Comparison of ENCODE assay signal across 26 mouse cellular contexts in the genomic region with DNA sequence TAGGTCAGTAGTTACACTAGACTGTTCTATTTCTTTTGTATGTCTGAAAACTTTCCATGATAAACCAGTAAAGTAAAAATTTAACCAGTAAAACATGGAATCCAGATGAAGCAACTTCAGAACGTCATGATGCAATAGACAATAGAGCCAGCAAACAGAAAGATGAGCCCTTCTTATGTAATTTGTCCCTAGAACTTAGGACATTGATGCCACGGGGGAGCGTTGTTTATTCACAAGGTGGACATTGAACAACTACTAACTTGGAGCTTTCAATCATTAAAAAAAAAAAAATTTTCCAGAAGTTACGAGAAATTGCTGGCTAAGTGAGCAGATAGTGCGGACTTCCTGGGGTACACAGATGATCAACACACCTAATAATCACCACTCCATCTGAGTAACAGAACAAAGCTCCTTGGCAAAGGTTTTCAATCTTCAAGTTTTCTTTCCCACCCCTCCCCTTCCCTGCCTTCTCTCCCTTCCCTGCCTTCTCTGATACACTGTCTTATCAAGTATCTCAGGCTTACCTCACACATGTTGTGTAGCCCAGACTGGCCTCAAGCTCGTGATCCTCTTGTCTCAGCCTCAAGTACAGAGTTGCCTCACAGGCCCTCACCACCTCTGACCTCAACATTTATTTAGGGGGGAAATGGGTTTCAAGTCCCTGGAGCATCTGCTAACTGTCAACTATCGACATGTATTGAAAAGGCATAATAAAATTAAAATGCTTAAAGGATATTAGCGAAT. TPM values are rescaled to one million over a fixed set of nuclear protein-coding genes. Genes with fewer than 3 reads are reported as not detected.
DNase-seq lines count a peak whose midpoint lies in the region; ATAC-seq and TF ChIP-seq lines count a peak whose summit lies in the region.
"Had no signal": no experiment of that assay in that cellular context is flagged by ENCODE, and none has a peak within 500 bp of the region (broad histone marks: within the 10 kb centered on the region; RNA-seq: fewer than 3 reads in every experiment).

No protein-coding gene starts in this region.

- H3K27me3 ChIP-seq in intestine, embryonic 15.5 days (replicated peaks) = no peaks in the 10 kb centered on the region
- H3K27me3 ChIP-seq in intestine, postnatal 0 days (replicated peaks; ENCODE audit: control insufficient read depth, insufficient read depth, low read length) = no peaks in the 10 kb centered on the region
- H3K27me3 ChIP-seq in liver, embryonic 12.5 days (replicated peaks) = no peaks in the 10 kb centered on the region
- no peaks in the 10 kb centered on the region for H3K27me3 ChIP-seq in liver, embryonic 14.5 days (ENCODE audit: control insufficient read depth, insufficient read depth, low read length)
- H3K27me3 ChIP-seq in midbrain, embryonic 14.5 days (ENCODE audit: control insufficient read depth, insufficient read depth, low read length) = no peaks in the 10 kb centered on the region
- H3K27me3 ChIP-seq: CH12.LX; hindbrain, embryonic 12.5 days had no signal

- TF ChIP-seq CTCF in intestine, postnatal 0 days (IDR thresholded peaks at IDR 0.05; ENCODE audit: low read depth) = no peak
- no peak for TF ChIP-seq CTCF in liver, embryonic 14.5 days (IDR thresholded peaks at IDR 0.05; ENCODE audit: low read depth)

- DNase-seq in liver = no peak
- DNase-seq in liver, embryonic 14.5 days (ENCODE audit: low read depth in 3 of 3, low spot score in 3 of 3) = peak in 2 of 3 experiments; percentile 17 to 20
- peak; percentile 14 for DNase-seq in yolk sac, embryonic 10.5 days (ENCODE audit: low spot score)
- DNase-seq in midbrain, embryonic 14.5 days = no peak
- DNase-seq: cerebellum, adult 8-10 months; gastrocnemius, postnatal 25 days; heart, postnatal 14 days; lung, embryonic 14.5 days; lung, postnatal 36 days; retina, postnatal 1 day; right cerebral cortex, postnatal 4 days had no signal

- ATAC-seq in intestine, embryonic 15.5 days = peak; percentile 43; the same call in 1 of the 2 replicates
- no peak for ATAC-seq in intestine, postnatal 0 days
- no peak for ATAC-seq in liver, embryonic 12.5 days
- ATAC-seq in liver, embryonic 14.5 days (ENCODE audit: insufficient read depth) = no peak
- no peak for ATAC-seq in midbrain, embryonic 14.5 days (ENCODE audit: low FRiP score, low TSS enrichment)
- ATAC-seq in cerebellum, adult (ENCODE audit: insufficient number of reproducible peaks, low FRiP score, low TSS enrichment) = no peak

- H3K9me3 ChIP-seq in intestine, embryonic 15.5 days = no peaks in the 10 kb centered on the region
- no peaks in the 10 kb centered on the region for H3K9me3 ChIP-seq in intestine, postnatal 0 days (ENCODE audit: control insufficient read depth)
- H3K9me3 ChIP-seq in liver, embryonic 12.5 days (replicated peaks) = no peaks in the 10 kb centered on the region
- no peaks in the 10 kb centered on the region for H3K9me3 ChIP-seq in liver, embryonic 14.5 days (ENCODE audit: control insufficient read depth, low read length)
- no peaks in the 10 kb centered on the region for H3K9me3 ChIP-seq in midbrain, embryonic 14.5 days (ENCODE audit: control insufficient read depth, low read length)
- H3K9me3 ChIP-seq: embryonic facial prominence, embryonic 10.5 days; hindbrain, embryonic 12.5 days had no signal

- no peak overlapping the region for H3K9ac ChIP-seq in intestine, embryonic 15.5 days
- H3K9ac ChIP-seq in intestine, postnatal 0 days (ENCODE audit: low read depth, low read length) = no peak overlapping the region
- H3K9ac ChIP-seq in liver, embryonic 12.5 days = no peak overlapping the region
- H3K9ac ChIP-seq in liver, embryonic 14.5 days (replicated peaks) = no peak overlapping the region
- H3K9ac ChIP-seq in midbrain, embryonic 14.5 days (replicated peaks; ENCODE audit: low read length) = no peak overlapping the region
- H3K9ac ChIP-seq: hindbrain, embryonic 12.5 days; lung, embryonic 14.5 days had no signal

- peaks cover 3% of the 10 kb centered on the region; the same call in 1 of the 2 replicates for H3K4me1 ChIP-seq in intestine, embryonic 15.5 days (replicated peaks)
- 0 out of 2 replicates have a peak, but pooled peaks cover 2% of the 10 kb centered on the region for H3K4me1 ChIP-seq in intestine, postnatal 0 days (replicated peaks; ENCODE audit: control insufficient read depth, insufficient read depth, low read length)
- H3K4me1 ChIP-seq in liver, embryonic 12.5 days = peaks cover 21% of the 10 kb centered on the region; the same call in 1 of the 2 replicates
- H3K4me1 ChIP-seq in liver, embryonic 14.5 days (replicated peaks; ENCODE audit: control insufficient read depth in 2 of 2, insufficient read depth in 2 of 2, low read length in 1 of 2) = peaks cover 0 to 18% of the 10 kb centered on the region in 2 experiments; a peak in 2 of 4 replicates
- no peaks in the 10 kb centered on the region for H3K4me1 ChIP-seq in midbrain, embryonic 14.5 days (ENCODE audit: control insufficient read depth, insufficient read depth, low read length)
- H3K4me1 ChIP-seq: hindbrain, embryonic 12.5 days had no signal

- no peak overlapping the region for H3K27ac ChIP-seq in intestine, embryonic 15.5 days
- H3K27ac ChIP-seq in intestine, postnatal 0 days (ENCODE audit: low read depth, low read length) = no peak overlapping the region
- 0 out of 2 replicates have a peak overlapping the region, but pooled peaks have one; percentile 30 for H3K27ac ChIP-seq in liver, embryonic 12.5 days
- no peak overlapping the region for H3K27ac ChIP-seq in liver, embryonic 14.5 days
- no peak overlapping the region for H3K27ac ChIP-seq in midbrain, embryonic 14.5 days (replicated peaks; ENCODE audit: low read depth, low read length)
- H3K27ac ChIP-seq: embryonic facial prominence, embryonic 10.5 days; hindbrain, embryonic 12.5 days; stomach, postnatal 0 days had no signal

- no peaks in the 10 kb centered on the region for H3K36me3 ChIP-seq in intestine, embryonic 15.5 days
- H3K36me3 ChIP-seq in intestine, postnatal 0 days (ENCODE audit: control insufficient read depth, insufficient read depth) = no peaks in the 10 kb centered on the region
- H3K36me3 ChIP-seq in liver, embryonic 12.5 days = no peaks in the 10 kb centered on the region
- H3K36me3 ChIP-seq in liver, embryonic 14.5 days (replicated peaks; ENCODE audit: control insufficient read depth, insufficient read depth, low read depth) = no peaks in the 10 kb centered on the region
- no peaks in the 10 kb centered on the region for H3K36me3 ChIP-seq in midbrain, embryonic 14.5 days (ENCODE audit: control insufficient read depth, insufficient read depth, low read length)
- H3K36me3 ChIP-seq: embryonic facial prominence, embryonic 10.5 days; hindbrain, embryonic 12.5 days had no signal

- H3K4me2 ChIP-seq in intestine, embryonic 15.5 days (replicated peaks) = no peak overlapping the region
- no peak overlapping the region for H3K4me2 ChIP-seq in intestine, postnatal 0 days (replicated peaks; ENCODE audit: low read depth)
- no peak overlapping the region for H3K4me2 ChIP-seq in liver, embryonic 12.5 days
- H3K4me2 ChIP-seq in liver, embryonic 14.5 days (ENCODE audit: low read depth) = no peak overlapping the region
- H3K4me2 ChIP-seq in midbrain, embryonic 14.5 days (ENCODE audit: low read length) = no peak overlapping the region
- H3K4me2 ChIP-seq: heart, embryonic 11.5 days; hindbrain, embryonic 12.5 days; lung, embryonic 14.5 days had no signal

- no peak overlapping the region for H3K4me3 ChIP-seq in intestine, embryonic 15.5 days (replicated peaks)
- H3K4me3 ChIP-seq in intestine, postnatal 0 days (ENCODE audit: low read depth, low read length) = no peak overlapping the region
- no peak overlapping the region for H3K4me3 ChIP-seq in liver, embryonic 12.5 days
- H3K4me3 ChIP-seq in liver, embryonic 14.5 days (ENCODE audit: insufficient read depth in 1 of 2, low read depth in 2 of 2, low read length in 2 of 2) = no peak overlapping the region
- no peak overlapping the region for H3K4me3 ChIP-seq in midbrain, embryonic 14.5 days (replicated peaks; ENCODE audit: low read depth, low read length)
- H3K4me3 ChIP-seq: embryonic facial prominence, embryonic 10.5 days; hindbrain, embryonic 12.5 days had no signal

- 84% methylated on average over 8 of the region's 8 CpGs for WGBS in intestine, embryonic 15.5 days
- WGBS in intestine, postnatal 0 days = 71% methylated on average over 8 of the region's 8 CpGs
- 60% methylated on average over 8 of the region's 8 CpGs for WGBS in liver, embryonic 12.5 days (ENCODE audit: insufficient replicate concordance)
- 54% methylated on average over 8 of the region's 8 CpGs for WGBS in liver, embryonic 14.5 days (ENCODE audit: insufficient replicate concordance)
- 93% methylated on average over 8 of the region's 8 CpGs for WGBS in midbrain, embryonic 14.5 days

- no peak for TF ChIP-seq EP300 in liver, embryonic 14.5 days (IDR thresholded peaks at IDR 0.05; ENCODE audit: low read depth)

RNA-seq across cellular contexts. Expression of a gene that starts 1.4 kb away (rescaled TPM):
- 0.35 and 0.55 TPM in 2 replicates for polyA plus RNA-seq in intestine, embryonic 15.5 days (2015; fragmentation: Nextera tagmentation; extraction: Ambion mirVana)
- polyA plus RNA-seq in intestine, postnatal 0 days (2015; fragmentation: Nextera tagmentation; extraction: Ambion mirVana) = 0.68 and 0.98 TPM in 2 replicates
- polyA plus RNA-seq in liver, embryonic 12.5 days (2016; fragmentation: Nextera tagmentation; extraction: Ambion mirVana) = not detected in 2 replicates
- polyA plus RNA-seq in liver, embryonic 14.5 days (2012; rRNA removed) = 0.11 and 0.12 TPM in 2 replicates
- polyA plus RNA-seq in liver, embryonic 14.5 days (2014; fragmentation: Nextera tagmentation; extraction: Ambion mirVana) = 0.08 and 0.25 TPM in 2 replicates
- polyA plus RNA-seq in midbrain, embryonic 14.5 days (2014; fragmentation: Nextera tagmentation; extraction: Ambion mirVana) = not detected in 2 replicates
- polyA plus RNA-seq: embryonic facial prominence, embryonic 10.5 days; forebrain, embryonic 11.5 days; frontal cortex, adult 2 months; heart, embryonic 11.5 days; hindbrain, embryonic 12.5 days; limb, embryonic 11.5 days; lung, embryonic 14.5 days; neural tube, embryonic 11.5 days; stomach, postnatal 0 days; urinary bladder, adult 2 months had no signal

RNA-seq across cellular contexts. Expression of a gene that starts 29.7 kb away (rescaled TPM):
- polyA plus RNA-seq in intestine, embryonic 15.5 days (2015; fragmentation: Nextera tagmentation; extraction: Ambion mirVana) = 0.13 and 0.35 TPM in 2 replicates
- 0.09 and 0.12 TPM in 2 replicates for polyA plus RNA-seq in intestine, postnatal 0 days (2015; fragmentation: Nextera tagmentation; extraction: Ambion mirVana)
- polyA plus RNA-seq in liver, embryonic 12.5 days (2016; fragmentation: Nextera tagmentation; extraction: Ambion mirVana) = 0.72 and 0.79 TPM in 2 replicates
- polyA plus RNA-seq in liver, embryonic 14.5 days (2012; rRNA removed) = 3.8 TPM in 2 replicates
- polyA plus RNA-seq in liver, embryonic 14.5 days (2014; fragmentation: Nextera tagmentation; extraction: Ambion mirVana) = 4.7 and 6.1 TPM in 2 replicates
- polyA plus RNA-seq in midbrain, embryonic 14.5 days (2014; fragmentation: Nextera tagmentation; extraction: Ambion mirVana) = not detected in 2 replicates
- polyA plus RNA-seq: embryonic facial prominence, embryonic 10.5 days; forebrain, embryonic 11.5 days; frontal cortex, adult 2 months; heart, embryonic 11.5 days; hindbrain, embryonic 12.5 days; limb, embryonic 11.5 days; lung, embryonic 14.5 days; neural tube, embryonic 11.5 days; stomach, postnatal 0 days; thymus, postnatal 0 days; urinary bladder, adult 2 months had no signal

RNA-seq across cellular contexts. Expression of a gene that starts 45.8 kb away (rescaled TPM):
- 17.0 and 19.6 TPM in 2 replicates for polyA plus RNA-seq in intestine, embryonic 15.5 days (2015; fragmentation: Nextera tagmentation; extraction: Ambion mirVana)
- 31.3 and 39.0 TPM in 2 replicates for polyA plus RNA-seq in intestine, postnatal 0 days (2015; fragmentation: Nextera tagmentation; extraction: Ambion mirVana)
- polyA plus RNA-seq in liver, embryonic 12.5 days (2016; fragmentation: Nextera tagmentation; extraction: Ambion mirVana) = 0.06 TPM in 1 of 2 replicates, not detected in the other
- polyA plus RNA-seq in liver, embryonic 14.5 days (2012; rRNA removed) = 0.02 and 0.03 TPM in 2 replicates
- polyA plus RNA-seq in liver, embryonic 14.5 days (2014; fragmentation: Nextera tagmentation; extraction: Ambion mirVana) = 0.04 and 0.08 TPM in 2 replicates
- not detected in 2 replicates for polyA plus RNA-seq in midbrain, embryonic 14.5 days (2014; fragmentation: Nextera tagmentation; extraction: Ambion mirVana)
- polyA plus RNA-seq: embryonic facial prominence, embryonic 10.5 days; forebrain, embryonic 11.5 days; frontal cortex, adult 2 months; heart, embryonic 11.5 days; limb, embryonic 11.5 days; lung, embryonic 14.5 days had no signal

Comparison
In these comparisons a context has a peak if more than half of its experiments do, and no peak if none do; other contexts are left out.
1. DNase-seq: peak in liver, embryonic 14.5 days (2 of 3) and yolk sac, embryonic 10.5 days (single experiment); none in liver (single experiment) and midbrain, embryonic 14.5 days (single experiment).
2. RNA of a gene that starts 45.8 kb away (polyA plus RNA-seq): 31.3 to 39.0 TPM in intestine, postnatal 0 days and 17.0 to 19.6 TPM in intestine, embryonic 15.5 days; 0.02 to 0.08 TPM in liver, embryonic 14.5 days, 0.06 TPM in liver, embryonic 12.5 days and not detected in midbrain, embryonic 14.5 days; every median in the first group is over 10 times any median in the second.